Mouse (Mus musculus) layer of hippocampus, adult 9-11 months (tissue): Measurements from ENCODE around the gene Pld1.
"Not testable (repeated sequence)": the region's sequence is repeated elsewhere in the genome, so short reads cannot be mapped to it uniquely, and the experiment has no call there.

ENCODE experiments used
- DNase-seq: peaks from one replicate; pipeline ENCODE4 v3.0.0; 2022

Pld1 gene

DNA sequence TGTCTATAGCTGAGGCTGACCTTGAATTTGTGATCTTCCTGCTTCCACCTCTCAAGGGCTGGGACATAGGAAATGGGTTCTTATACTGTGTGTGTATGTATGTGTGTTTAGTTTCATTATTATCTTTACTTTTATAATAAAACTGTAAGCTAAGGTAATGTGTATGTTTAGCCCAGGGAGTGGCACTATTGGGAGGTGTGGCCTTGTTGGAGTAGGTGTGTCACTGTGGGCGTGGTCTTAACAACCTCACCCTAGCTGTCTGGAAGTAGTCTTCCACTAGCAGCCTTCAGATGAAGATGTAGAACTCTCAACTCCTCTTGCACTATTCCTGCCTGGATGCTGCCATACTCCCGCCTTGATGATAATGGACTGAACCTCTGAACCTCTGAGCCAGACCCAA lies 6.9 kb downstream of the Pld1 start:
- DNase-seq, result not testable (repeated sequence)

DNA sequence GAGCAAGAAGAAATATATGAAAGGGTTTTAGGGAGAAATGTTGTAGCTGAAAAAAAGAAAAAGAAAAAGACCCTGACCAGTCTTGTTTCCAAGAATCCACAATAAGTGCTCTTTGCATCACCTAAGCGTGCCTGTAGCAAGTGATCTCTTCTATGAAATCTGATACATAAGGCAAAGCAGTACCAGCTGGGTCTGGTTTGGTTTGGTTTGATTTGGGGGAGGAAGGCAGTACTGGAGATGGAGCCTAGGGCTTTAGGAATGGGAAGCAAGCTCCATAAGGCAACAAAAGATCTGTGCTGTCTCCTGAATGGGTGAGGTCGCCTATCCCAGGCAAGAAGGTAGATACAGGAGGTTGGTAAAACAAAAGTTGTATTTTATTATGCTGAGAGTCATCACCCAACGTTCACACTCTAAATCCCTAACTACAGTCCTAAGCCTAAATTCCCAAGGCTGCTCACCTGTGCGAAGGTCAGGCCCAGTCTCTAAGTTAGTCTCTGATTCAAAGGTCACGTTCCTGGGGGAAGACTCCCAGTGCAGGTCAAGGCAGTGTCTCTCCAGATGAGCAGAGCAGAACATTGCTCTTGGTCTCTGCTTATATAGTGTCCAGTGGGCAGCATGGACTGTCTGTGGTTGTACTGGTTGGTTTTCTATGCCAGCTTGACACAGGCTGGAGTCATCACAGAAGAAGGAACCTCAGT lies 10.8 kb downstream of the Pld1 start:
- no peak for DNase-seq

DNA sequence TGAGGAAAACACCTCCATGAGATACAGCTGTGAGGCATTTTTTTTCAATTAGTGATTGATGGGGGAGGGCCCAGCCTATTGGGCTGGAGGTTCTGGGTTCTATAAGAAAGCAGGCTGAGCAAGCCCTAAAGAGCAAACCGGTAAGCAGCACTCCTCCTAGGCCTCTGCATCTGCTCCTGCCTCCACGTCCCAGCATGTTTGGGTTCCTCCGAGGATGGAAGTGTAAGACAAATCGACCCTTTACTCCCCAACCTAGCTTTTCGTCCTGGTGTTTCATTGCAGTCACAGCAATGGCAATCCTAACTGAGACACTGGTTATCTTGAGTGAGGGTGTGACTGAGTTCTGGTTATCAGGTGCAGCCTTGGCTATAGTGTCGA lies 11.4 kb downstream of the Pld1 start:
- no peak for DNase-seq

DNA sequence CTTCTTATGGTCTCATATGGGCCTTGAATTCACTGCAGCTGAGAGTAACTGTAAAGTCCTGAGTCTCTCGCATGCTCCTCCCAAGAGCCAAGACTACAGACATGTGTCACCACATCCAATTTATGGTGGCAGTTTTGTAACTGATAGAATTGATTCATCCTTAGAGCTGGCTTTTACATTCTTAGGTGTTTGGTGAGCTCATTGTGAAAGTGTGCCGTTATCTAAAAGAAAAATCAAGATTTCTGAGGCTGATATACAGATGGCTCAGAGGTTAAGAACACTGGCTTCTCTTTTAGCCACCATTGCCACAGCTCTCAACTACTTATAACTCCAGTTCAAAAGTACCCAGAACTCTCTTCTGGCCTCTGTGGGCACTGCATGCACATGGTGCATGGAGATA lies 12.2 kb downstream of the Pld1 start:
- no peak for DNase-seq

DNA sequence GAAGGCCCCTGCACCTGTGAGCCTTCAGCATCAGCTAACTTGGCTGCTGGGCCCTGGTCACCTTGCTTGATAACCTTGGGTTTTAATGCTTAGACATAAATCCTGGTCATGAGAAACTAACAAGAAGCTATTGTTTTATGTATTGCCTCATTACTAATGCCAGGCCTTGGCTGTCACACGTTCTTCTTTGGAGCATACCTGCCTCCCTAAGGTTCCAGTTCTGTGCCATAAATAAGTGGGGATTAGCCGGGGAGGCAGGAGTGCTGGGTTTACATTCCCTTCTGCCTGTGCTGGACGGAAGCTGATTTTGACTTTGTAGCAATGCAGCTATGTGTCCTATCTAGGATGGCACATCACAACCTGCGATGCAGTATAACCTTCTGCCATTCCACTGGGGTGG lies 13.2 kb downstream of the Pld1 start:
- no peak for DNase-seq

DNA sequence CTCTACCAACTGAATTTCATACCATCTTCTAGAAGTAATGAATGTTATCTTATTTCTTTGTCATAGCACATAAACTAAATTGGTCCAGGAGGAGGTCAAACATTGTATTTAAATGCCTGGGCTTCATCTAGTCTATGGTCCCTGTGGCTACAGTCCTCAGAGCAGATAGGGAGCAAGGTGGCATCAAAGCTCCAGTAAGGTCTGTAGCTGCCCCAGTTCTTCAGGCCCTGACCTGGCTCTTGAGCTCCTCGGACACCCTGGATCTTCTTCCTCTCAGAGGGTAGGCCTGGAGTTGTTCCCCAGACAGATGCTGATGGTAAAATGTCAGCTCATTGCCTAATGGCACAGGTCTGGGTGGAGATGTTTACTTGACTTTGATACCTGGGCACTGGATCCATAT lies 17.5 kb downstream of the Pld1 start:
- no peak for DNase-seq

DNA sequence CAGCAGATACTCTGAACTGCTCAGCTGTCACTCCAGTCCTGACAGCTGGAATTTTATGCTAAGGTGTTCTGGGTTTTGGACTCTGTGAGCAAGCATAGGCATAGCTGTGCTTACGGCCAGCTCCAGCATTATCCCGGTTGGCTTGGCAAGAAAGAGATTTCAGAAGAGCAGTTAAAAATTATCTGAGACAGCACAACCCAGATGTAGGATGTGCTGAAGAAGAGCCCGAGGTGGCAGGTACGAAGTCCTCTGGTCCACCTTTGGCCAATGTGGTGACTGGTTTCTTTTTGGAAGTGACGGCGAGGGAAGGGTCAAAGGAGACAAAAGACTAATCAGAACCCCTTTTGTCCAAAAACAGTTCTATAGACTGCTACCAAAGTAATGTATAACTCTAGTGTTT lies 20.7 kb downstream of the Pld1 start:
- no peak for DNase-seq

DNA sequence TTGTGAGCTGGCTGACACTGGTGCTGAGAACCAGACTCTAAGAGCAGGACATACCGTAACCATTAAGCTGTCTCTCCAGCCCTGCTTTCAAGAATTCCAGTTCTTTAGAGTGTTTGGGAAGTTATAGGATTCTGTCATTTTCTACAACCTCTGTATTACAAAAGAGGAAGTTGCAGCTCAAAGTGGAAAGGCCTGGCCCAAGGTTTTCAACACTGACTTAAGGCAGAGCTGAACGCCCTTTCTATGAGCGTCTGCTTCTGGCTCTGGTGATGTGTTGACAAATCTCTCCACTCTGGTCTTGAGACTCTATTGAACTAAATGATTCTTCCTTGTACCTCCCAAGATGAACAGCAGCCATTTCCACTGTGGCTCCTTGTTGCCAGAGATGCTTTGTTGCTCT lies 22.7 kb downstream of the Pld1 start:
- no peak for DNase-seq

DNA sequence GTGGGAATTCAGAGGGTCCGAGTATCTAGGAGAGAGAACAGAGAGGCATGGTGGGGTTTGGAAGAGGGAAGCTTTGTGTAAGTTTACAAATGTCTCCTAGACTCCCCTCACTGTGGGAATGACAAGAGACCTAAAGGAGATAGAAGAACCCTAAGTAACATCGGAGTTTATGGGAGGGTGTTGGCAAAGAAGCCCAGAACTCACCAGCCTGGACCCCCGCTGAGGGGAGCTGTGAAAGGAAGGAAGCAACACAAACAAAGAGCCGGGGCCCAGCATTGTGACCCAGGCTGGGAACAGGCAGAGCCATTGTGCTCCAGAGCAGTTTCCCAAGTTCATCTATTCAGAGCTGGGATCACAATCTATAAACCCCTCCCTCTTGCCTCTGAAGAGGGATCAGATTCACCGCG lies 25.3 kb downstream of the Pld1 start:
- no peak for DNase-seq

DNA sequence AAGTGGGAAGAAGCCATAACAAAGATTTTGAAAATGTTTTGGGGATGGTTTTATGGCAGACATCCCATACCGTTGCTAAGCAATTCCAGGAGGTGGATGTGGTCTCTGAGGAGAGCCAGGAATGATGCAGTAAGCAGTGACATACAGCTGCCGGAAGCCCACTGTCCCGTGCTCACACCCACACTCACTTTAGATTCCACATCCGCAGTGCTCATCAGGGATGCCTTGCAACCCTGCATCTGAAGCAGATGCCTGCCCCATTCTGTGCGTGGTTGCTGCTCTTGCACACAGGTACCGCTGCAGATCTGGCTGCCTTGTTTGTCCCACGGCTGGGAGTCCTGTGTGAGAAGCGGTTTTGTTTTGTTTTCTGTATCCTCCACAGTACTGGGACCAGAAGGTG lies 30.2 kb downstream of the Pld1 start:
- peak; percentile 34 for DNase-seq

DNA sequence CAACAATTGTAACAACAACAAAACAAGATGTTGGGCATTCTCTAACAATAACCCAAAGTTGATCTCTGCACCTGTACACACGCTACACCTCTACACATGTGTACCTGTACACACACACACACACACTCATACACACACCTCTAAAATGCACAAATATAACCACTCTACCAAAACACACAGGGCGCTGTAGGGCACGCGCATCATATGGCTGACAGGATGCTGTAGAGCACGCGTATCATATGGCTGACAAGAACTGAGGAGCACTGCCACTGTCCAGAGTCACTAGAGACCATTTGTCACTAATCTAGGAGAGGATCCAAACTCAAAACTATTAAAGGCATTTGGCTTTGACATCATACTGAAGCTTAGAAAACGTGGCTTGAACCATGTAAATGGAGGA lies 35.4 kb downstream of the Pld1 start:
- no peak for DNase-seq

DNA sequence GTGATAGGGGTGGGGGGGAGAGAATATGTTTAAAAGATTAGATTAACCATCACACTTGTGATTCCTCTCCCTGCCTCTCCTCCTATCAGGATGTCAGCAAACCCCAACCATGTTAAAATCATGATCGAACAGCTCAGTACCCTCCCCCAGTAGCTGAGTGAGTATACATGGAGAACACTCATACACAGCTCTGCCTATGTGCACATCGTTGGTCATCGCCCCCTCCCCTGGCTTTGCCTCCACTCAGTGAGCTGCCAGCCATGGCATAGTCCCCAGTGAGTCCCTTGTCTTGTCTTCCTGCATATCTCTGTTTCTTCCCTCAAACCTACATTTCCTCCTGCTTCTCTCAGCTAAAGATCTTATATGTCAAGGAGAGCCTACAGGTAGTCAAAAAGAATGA lies 36.5 kb downstream of the Pld1 start:
- no peak for DNase-seq

DNA sequence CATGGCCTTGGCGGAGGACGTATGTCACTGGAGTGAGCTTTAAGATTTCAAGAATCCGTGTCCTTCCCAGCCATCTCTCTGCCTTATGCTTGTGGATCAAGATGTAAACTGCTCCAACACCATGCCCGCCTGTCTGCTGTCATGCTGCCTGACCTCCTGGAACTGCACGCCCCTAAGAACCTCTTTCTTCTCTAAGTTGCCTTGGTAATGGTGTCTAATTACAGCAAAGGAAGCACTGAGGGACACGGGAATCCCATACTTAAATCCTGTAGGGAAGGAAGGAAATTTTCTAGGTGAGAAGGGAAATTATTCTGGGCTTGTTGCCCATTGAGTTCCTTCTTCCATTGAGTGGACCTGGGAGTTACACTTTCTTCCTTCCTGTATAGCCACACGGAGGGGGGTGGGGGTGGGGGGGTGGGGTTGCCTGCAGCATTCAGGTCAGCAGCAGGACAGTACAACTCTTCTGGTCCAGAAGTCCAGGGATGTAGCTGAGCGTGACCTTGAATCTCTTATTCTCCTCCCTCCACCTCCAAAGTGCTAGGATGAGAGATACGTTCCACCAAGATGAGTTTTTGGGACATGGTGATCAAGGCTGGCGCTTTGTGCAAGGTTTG lies 38.5 kb downstream of the Pld1 start:
- no peak for DNase-seq

DNA sequence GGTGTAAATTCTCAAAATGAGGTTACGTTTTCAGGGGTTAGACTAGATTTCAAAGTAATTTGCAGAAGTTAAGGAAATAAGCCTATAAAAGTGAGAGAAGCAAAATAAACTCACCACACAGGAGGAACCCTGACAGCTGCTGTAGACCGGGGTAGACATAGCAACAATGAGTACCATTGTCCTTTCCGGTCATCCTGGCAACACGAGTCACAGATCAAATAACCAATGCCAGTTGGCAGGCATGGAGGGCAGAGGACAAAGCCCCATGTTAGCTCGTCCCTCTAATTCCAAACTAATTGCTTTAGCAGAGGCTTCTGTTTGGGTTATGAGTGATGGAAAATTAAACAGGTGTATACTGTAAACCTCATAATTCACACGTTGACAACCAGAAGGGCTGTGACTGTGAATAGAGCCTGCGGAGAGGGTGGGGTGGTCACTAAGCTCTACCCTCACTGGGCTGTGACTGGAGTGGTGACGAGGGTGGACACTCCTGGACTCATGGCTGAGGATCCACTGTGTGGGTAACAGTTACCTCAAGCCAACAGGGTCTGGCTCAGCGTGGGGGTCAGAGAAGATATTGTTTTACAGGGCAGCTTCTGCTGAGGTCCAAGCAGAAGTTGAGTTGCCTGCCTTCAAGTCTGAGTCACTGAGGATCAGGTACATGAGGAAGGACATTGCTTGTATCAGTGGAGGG lies 39.7 kb downstream of the Pld1 start:
- peak; percentile 78 for DNase-seq

DNA sequence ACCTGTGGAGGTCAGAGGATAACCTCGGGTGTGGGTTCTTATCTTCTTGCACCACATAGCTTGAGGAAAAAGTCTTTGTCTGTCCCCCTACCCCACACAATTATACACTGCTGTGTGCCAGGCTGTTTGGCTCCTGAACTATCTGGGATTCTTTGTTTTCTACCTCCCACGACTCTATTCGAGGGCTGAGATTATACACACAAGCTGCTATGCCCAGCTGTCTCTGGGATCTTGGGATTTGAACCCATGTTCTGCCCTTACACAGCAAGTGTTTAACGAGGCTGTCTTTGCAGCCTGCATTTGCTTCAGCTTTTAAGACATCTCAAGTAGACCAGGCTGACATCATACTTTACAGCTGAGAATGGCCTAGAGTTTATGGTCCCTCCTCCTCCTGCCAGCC lies 43.1 kb downstream of the Pld1 start:
- peak; percentile 56 for DNase-seq

DNA sequence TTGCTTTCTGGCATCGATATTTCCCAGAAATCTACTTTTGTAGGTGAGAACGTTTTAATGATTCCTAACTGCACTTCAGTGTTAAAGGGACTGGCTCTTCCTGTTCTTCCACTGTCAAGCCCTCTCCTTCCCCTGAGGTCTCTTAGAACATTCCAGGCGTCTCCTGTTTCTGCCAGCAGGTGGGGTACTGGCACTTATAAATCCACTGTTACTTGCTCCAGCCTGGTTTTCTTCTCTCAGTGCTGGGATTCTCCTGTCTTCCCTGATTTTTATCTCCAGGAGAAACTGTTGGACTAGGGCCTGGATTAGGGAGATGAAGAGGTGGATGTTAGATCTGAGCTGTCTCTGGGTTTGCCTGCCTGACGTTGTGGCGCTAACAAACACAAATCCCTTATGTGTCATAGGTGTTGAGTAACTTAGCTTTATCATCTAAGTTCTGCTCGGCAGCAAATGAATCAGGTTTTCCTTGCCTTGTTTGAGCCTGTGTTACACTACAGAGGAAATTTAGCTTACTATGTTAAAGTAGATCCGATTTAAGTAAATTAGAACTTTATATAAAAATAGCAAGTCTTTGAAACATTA lies 44.0 kb downstream of the Pld1 start:
- peak; percentile 77 for DNase-seq

DNA sequence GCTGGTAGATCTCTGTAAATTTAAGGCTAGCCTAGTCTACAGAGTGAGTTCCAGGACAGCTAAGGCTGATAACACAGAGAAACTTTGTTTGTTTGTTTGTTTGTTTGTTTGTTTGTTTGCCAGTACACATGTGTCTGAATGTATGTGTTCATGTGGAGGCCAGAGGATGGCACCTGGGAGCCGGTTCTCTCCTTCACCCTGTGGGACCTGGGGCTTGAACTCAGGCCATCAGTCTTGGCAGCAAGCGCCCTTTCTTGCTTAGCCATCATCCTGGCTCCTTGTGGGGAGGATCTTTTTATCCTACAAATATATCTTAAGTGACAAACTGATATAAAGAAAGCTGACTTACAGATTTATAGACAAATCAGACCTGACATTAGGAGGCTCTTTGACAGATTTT lies 44.8 kb downstream of the Pld1 start:
- no peak for DNase-seq

DNA sequence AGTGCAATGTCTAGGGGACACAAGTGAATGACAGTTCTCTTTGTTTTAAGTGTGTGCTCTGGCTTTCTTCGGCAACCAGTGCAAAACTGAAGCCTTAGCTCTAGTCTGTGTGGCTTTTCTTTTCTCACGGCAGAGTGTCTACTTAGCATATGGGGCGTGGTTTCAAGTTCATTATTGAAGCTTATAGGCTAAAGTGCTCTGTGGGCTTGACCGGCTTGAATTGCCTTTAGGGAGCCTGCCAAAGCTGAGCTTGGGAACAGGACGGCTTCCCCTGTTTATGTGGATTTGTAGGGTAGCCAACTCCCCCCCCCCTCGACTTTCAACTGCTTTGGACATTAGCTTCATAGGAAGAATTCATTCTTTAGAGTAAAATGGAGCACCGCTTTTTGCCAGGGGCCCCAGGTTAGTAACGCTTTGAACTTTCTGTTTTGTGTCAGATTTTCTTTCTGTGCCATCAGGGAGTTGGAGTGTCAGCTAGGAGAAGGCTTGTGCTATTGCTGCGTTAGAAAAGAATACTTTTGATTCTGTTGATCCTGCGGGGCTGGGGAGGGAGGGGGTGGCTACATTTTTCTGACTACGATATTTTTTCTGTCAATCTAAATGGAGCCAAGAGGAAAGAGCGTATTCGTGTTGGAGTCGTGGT lies 45.6 kb downstream of the Pld1 start:
- peak; percentile 74 for DNase-seq

DNA sequence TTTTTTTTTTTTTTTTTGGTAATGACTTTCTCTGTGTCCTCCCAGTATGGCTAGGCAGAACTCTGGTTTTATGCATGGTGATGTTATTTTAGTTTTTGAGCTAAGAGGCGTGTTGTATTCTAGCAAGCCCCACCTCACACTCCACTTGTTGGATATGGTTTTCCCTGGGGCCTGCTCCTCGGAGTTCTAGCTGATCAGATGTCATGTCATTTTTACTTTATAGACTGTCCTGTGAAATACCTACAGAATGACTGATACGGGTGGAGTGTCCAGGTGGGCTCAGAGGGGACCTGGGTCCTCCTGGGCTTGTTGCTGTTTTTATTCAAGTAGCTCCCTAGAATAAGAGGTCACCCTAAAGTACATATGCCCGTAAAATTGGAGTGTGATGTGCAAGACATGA lies 46.1 kb downstream of the Pld1 start:
- DNase-seq, result no peak

DNA sequence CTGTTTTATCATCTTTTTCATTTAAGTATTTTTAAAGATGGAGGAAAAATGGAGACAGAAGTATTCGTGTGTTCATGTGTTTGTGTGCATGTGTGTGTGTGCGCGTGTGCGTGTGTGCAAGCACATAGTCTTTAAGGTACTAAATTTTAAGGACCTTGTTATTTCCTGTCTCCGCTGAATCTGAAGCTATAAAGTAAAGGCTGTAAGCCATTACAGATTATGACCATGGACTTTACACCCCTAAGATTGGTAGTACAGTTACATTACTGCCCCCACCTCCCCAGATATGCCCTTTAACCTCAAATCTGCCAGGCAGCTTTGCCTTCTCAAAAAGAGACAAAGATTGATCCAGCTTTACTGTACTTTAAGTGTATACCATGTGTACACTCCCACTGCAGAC lies 46.8 kb downstream of the Pld1 start:
- DNase-seq, result no peak

DNA sequence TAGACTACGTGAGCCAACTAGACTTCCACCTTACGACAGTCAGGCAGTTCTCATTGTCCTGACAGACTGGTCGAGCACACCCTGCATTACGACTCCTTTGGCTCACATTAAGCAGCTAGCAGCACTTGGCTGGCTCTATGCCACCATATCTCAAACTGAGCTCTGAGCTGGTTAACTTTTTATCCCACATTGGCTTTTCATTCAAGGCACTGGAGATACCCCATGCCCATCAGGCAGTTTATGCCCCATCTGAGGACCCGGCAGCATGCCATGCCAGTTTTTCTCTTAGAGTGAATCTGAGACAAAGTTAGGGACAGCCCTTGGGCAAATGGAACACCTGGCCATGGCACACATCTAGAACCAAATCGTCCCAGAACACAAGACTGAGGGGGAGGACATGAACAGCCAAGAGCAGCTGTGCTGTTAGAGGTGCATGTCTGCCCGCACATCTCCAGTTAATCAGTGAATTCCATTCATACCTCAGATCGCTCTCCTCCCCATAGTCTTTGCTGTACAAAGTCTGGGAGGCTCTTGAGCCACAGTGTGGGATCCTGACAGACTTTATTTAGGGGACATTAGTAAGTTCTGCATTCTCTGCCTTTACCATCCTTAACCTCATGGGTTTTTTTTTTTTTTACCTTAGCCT lies 49.5 kb downstream of the Pld1 start:
- no peak for DNase-seq

DNA sequence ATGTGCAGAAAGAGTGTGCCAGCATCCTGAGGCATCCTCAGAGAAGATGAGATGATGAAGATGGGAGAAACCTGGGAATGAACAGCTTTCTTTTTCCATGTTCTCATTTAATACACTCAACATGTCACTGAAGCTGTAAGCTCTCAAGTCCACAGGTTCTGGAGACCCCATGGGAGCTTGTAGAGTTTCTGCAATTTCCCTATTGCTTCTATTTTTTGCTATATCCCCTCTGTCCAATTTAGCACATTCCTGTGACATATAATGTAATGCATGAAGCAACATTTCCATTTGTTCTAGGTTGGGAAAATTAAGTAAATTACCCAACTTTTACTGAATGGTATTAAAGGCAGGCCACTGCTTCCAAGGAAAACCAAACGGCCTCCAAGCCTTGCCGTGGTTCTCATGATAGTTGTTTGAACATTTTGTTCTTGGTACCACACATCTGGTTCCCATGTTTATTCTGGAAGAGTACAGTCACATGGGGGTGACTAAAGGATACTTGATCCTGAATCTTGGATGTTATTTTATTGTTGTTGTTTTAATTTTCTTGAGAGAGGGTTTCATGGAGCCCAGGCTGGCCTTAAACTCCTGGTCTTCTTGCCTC lies 52.7 kb downstream of the Pld1 start:
- no peak for DNase-seq
